Mouse (Mus musculus): ENCODE data around the gene Spink4.

Gene Spink4

GRCm38 (mm10) chr4:40919785-40920184, at the start of gene Spink4:
Gene Spink4 (plus strand): TSS chr4:40920052.
- no peak for DNase-seq (ENCODE audit: extremely low spot score, low read depth, low spot score)

GRCm38 (mm10) chr4:40870206-40870605, 49.6 kb upstream of the Spink4 start:
- no peak for DNase-seq (ENCODE audit: extremely low spot score, low read depth, low spot score)

GRCm38 (mm10) chr4:40872129-40872528, 47.7 kb upstream of the Spink4 start:
- DNase-seq (ENCODE audit: extremely low spot score, low read depth, low spot score), result no peak

- DNase-seq (ENCODE audit: extremely low spot score, low read depth, low spot score), result no peak
Measured at GRCm38 (mm10) chr4:40873320-40873719, 46.5 kb upstream of the Spink4 start.

GRCm38 (mm10) chr4:40874151-40874600, 45.7 kb upstream of the Spink4 start:
- no peak for DNase-seq (ENCODE audit: extremely low spot score, low read depth, low spot score)

- no peak for DNase-seq (ENCODE audit: extremely low spot score, low read depth, low spot score)
Measured at GRCm38 (mm10) chr4:40874794-40875552, 44.9 kb upstream of the Spink4 start.

- DNase-seq (ENCODE audit: extremely low spot score, low read depth, low spot score), result no peak
Measured at GRCm38 (mm10) chr4:40875842-40876241, 44.0 kb upstream of the Spink4 start.

- no peak for DNase-seq (ENCODE audit: extremely low spot score, low read depth, low spot score)
Measured at GRCm38 (mm10) chr4:40876814-40877371, 43.0 kb upstream of the Spink4 start.

GRCm38 (mm10) chr4:40877528-40877927, 42.3 kb upstream of the Spink4 start:
- no peak for DNase-seq (ENCODE audit: extremely low spot score, low read depth, low spot score)

- no peak for DNase-seq (ENCODE audit: extremely low spot score, low read depth, low spot score)
Measured at GRCm38 (mm10) chr4:40883200-40883599, 36.7 kb upstream of the Spink4 start.

GRCm38 (mm10) chr4:40884282-40885165, 35.3 kb upstream of the Spink4 start:
- no peak for DNase-seq (ENCODE audit: extremely low spot score, low read depth, low spot score)

GRCm38 (mm10) chr4:40885166-40885525, 34.7 kb upstream of the Spink4 start:
- DNase-seq (ENCODE audit: extremely low spot score, low read depth, low spot score), result no peak

GRCm38 (mm10) chr4:40885883-40886282, 34.0 kb upstream of the Spink4 start:
- DNase-seq (ENCODE audit: extremely low spot score, low read depth, low spot score), result no peak

- no peak for DNase-seq (ENCODE audit: extremely low spot score, low read depth, low spot score)
Measured at GRCm38 (mm10) chr4:40888839-40889238, 31.0 kb upstream of the Spink4 start.

- no peak for DNase-seq (ENCODE audit: extremely low spot score, low read depth, low spot score)
Measured at GRCm38 (mm10) chr4:40889252-40889651, 30.6 kb upstream of the Spink4 start.

GRCm38 (mm10) chr4:40889983-40890382, 29.9 kb upstream of the Spink4 start:
- no peak for DNase-seq (ENCODE audit: extremely low spot score, low read depth, low spot score)

GRCm38 (mm10) chr4:40891206-40891605, 28.6 kb upstream of the Spink4 start:
- no peak for DNase-seq (ENCODE audit: extremely low spot score, low read depth, low spot score)

GRCm38 (mm10) chr4:40895118-40895517, 24.7 kb upstream of the Spink4 start:
- DNase-seq (ENCODE audit: extremely low spot score, low read depth, low spot score), result no peak

GRCm38 (mm10) chr4:40895646-40896045, 24.2 kb upstream of the Spink4 start:
- DNase-seq (ENCODE audit: extremely low spot score, low read depth, low spot score), result no peak

- no peak for DNase-seq (ENCODE audit: extremely low spot score, low read depth, low spot score)
Measured at GRCm38 (mm10) chr4:40898476-40899044, 21.3 kb upstream of the Spink4 start.

GRCm38 (mm10) chr4:40899264-40899663, 20.6 kb upstream of the Spink4 start:
- DNase-seq (ENCODE audit: extremely low spot score, low read depth, low spot score), result no peak

Measured in hindlimb bud, embryonic 11.5 days (tissue).